ENCODE assay signal across 7 mouse cellular contexts in genomic region chr13:52980211-52980950, GRCm38 (mm10). TPM values are rescaled to one million over a fixed set of nuclear protein-coding genes. Genes with fewer than 3 reads are reported as not detected.
DNase-seq lines count a peak whose midpoint lies in the region; ATAC-seq lines count a peak whose summit lies in the region.

No protein-coding gene starts in this region.

- intact Hi-C loops in left cerebral cortex, postnatal 10 days (cut with DNase I), result loop anchor here (5.0 to 10.0 kb wide), 2 partner anchors 53 to 114 kb away; partner anchors contain the start of gene Auh

- ATAC-seq in activated CD4-positive, CD25-positive, alpha-beta regulatory T cell, adult 4 months, result peak; percentile 53
- peak; percentile 52 for ATAC-seq in inflammation-experienced regulatory T-cells, adult 6 months
- ATAC-seq in megakaryocyte, adult 5-6 weeks (ENCODE audit: poor library complexity, severe bottlenecking), result peak; percentile 11; the same call in 1 of the 2 replicates

- DNase-seq in cerebellum, adult 9-11 months, result peak; percentile 91
- peak; percentile 83 to 89 for DNase-seq in frontal cortex, postnatal 36 days (ENCODE audit: low spot score in 2 of 2)
- DNase-seq in left cerebral cortex, postnatal 10 days (ENCODE audit: extremely low spot score in 1 of 2, low spot score in 2 of 2), result peak; percentile 65 to 81
- peak; percentile 75 for DNase-seq in right cerebral cortex, postnatal 14 days

RNA-seq across cellular contexts. Expression of gene Nfil3, which starts 0.5 kb away (rescaled TPM):
- 1 to 10 TPM; 3.7 to 4.2 TPM for polyA plus RNA-seq in activated CD4-positive, CD25-positive, alpha-beta regulatory T cell, adult 4 months (2017; shearing (Covaris generic))
- 1 to 10 TPM; 2.7 to 4.1 (median 3.8) TPM for polyA plus RNA-seq in inflammation-experienced regulatory T-cells, adult 6 months (2017; shearing (Covaris generic))
- total RNA-seq in left cerebral cortex, postnatal 10 days (2021), result 10 to 100 TPM; 11.4 to 12.1 TPM
- total RNA-seq in megakaryocyte, adult 5-6 weeks (2015), result 43.2 and 59.6 TPM in 2 replicates
- total RNA-seq in megakaryocyte, adult 5-6 weeks (2017), result 43.6 and 53.0 TPM in 2 replicates

RNA-seq across cellular contexts. Expression of gene Auh, which starts 50.9 kb away (rescaled TPM):
- 10 to 100 TPM; 30.0 to 34.8 TPM for polyA plus RNA-seq in activated CD4-positive, CD25-positive, alpha-beta regulatory T cell, adult 4 months (2017; shearing (Covaris generic))
- polyA plus RNA-seq in inflammation-experienced regulatory T-cells, adult 6 months (2017; shearing (Covaris generic)), result 10 to 100 TPM; 25.0 to 28.2 (median 26.2) TPM
- 10 to 100 TPM; 73.3 to 81.6 TPM for total RNA-seq in left cerebral cortex, postnatal 10 days (2021)
- total RNA-seq in megakaryocyte, adult 5-6 weeks (2015), result 31.5 and 41.4 TPM in 2 replicates
- 35.1 and 35.9 TPM in 2 replicates for total RNA-seq in megakaryocyte, adult 5-6 weeks (2017)

Comparison
In these comparisons a context has a peak if more than half of its experiments do, and no peak if none do; other contexts are left out.
1. Peak in every context shown above with its lines: DNase-seq and ATAC-seq.